ENCODE assay signal across 9 mouse cellular contexts in genomic region chr17:35027277-35028068, GRCm38 (mm10). TPM values are rescaled to one million over a fixed set of nuclear protein-coding genes. Genes with fewer than 3 reads are reported as not detected.
DNase-seq lines count a peak whose midpoint lies in the region; ATAC-seq and TF ChIP-seq lines count a peak whose summit lies in the region.
"Had no signal": no experiment of that assay in that cellular context is flagged by ENCODE, and none has a peak within 500 bp of the region (broad histone marks: within the 10 kb centered on the region; RNA-seq: fewer than 3 reads in every experiment).

Gene Sapcd1 (minus strand): TSS chr17:35028016.

- dilution Hi-C loops in CH12.LX (cut with MboI; ENCODE audit: extremely low pct_ligation_motif_present, extremely low pct_unique_long_range_greater_than_20kb, low sequenced_read_pairs) = no loop called here

- H3K4me1 ChIP-seq in heart, embryonic 11.5 days (ENCODE audit: control insufficient read depth, insufficient read depth, low read length) = peaks cover 26% of the 10 kb centered on the region
- H3K4me1 ChIP-seq in CH12.LX (ENCODE audit: control insufficient read depth in 1 of 2, insufficient read depth in 2 of 2) = peaks cover 19 to 73% of the 10 kb centered on the region in 2 experiments
- peaks cover 27% of the 10 kb centered on the region for H3K4me1 ChIP-seq in hindbrain, embryonic 13.5 days (replicated peaks)
- H3K4me1 ChIP-seq in liver, embryonic 14.5 days (replicated peaks; ENCODE audit: control insufficient read depth in 2 of 2, insufficient read depth in 2 of 2, low read length in 1 of 2) = peaks cover 11 to 31% of the 10 kb centered on the region in 2 experiments

- no peaks in the 10 kb centered on the region for H3K27me3 ChIP-seq in heart, embryonic 11.5 days (ENCODE audit: control insufficient read depth, insufficient read depth, low read length)
- no peaks in the 10 kb centered on the region for H3K27me3 ChIP-seq in CH12.LX (replicated peaks)
- H3K27me3 ChIP-seq in hindbrain, embryonic 13.5 days = 0 out of 2 replicates have a peak, but pooled peaks cover 3% of the 10 kb centered on the region
- no peaks in the 10 kb centered on the region for H3K27me3 ChIP-seq in liver, embryonic 14.5 days (ENCODE audit: control insufficient read depth, insufficient read depth, low read length)

- TF ChIP-seq EP300 in CH12.LX (IDR thresholded peaks at IDR 0.05; ENCODE audit: low read length) = no peak
- no peak for TF ChIP-seq EP300 in liver, embryonic 14.5 days (IDR thresholded peaks at IDR 0.05; ENCODE audit: low read depth)

- WGBS in heart, embryonic 11.5 days (ENCODE audit: insufficient replicate concordance) = 34% methylated on average over 13 of the region's 13 CpGs
- WGBS in hindbrain, embryonic 13.5 days = 28% methylated on average over 13 of the region's 13 CpGs
- 46% methylated on average over 13 of the region's 13 CpGs for WGBS in liver, embryonic 14.5 days (ENCODE audit: insufficient replicate concordance)

- H3K9ac ChIP-seq in heart, embryonic 11.5 days (ENCODE audit: low read depth, low read length) = peak within 1 kb of the TSS; percentile 22; the same call in 1 of the 2 replicates
- H3K9ac ChIP-seq in CH12.LX (ENCODE audit: insufficient read depth, low read depth) = peak within 1 kb of the TSS; percentile 75
- H3K9ac ChIP-seq in hindbrain, embryonic 13.5 days = peak within 1 kb of the TSS; percentile 43
- no peak within 1 kb of the TSS for H3K9ac ChIP-seq in liver, embryonic 14.5 days (replicated peaks)

- H3K79me2 ChIP-seq in CH12.LX (replicated peaks; ENCODE audit: control insufficient read depth, extremely low read depth, insufficient read depth, poor library complexity, severe bottlenecking) = no peaks in the 10 kb centered on the region; the same call in none of the 2 replicates

- no peaks in the 10 kb centered on the region for H3K36me3 ChIP-seq in heart, embryonic 11.5 days (ENCODE audit: control insufficient read depth, insufficient read depth, low read length)
- H3K36me3 ChIP-seq in CH12.LX (replicated peaks in 1 of 2; ENCODE audit: control insufficient read depth in 1 of 2, insufficient read depth in 1 of 2, low read length in 1 of 2) = peaks cover 4 to 61% of the 10 kb centered on the region in 2 experiments
- no peaks in the 10 kb centered on the region for H3K36me3 ChIP-seq in hindbrain, embryonic 13.5 days
- no peaks in the 10 kb centered on the region for H3K36me3 ChIP-seq in liver, embryonic 14.5 days (replicated peaks; ENCODE audit: control insufficient read depth, insufficient read depth, low read depth)

- TF ChIP-seq RAD21 in CH12.LX (IDR thresholded peaks at IDR 0.05; ENCODE audit: low read depth, low read length) = no peak; the same call in 1 of the 2 replicates

- ATAC-seq in heart, embryonic 11.5 days (replicated peaks; ENCODE audit: insufficient number of reproducible peaks, low FRiP score, low TSS enrichment) = no peak
- ATAC-seq in hindbrain, embryonic 13.5 days (ENCODE audit: low FRiP score) = peak; percentile 63
- 0 out of 2 replicates have a peak, but pooled peaks have one; percentile 36 for ATAC-seq in liver, embryonic 14.5 days (ENCODE audit: insufficient read depth)

- peak within 1 kb of the TSS; percentile 41; the same call in 1 of the 2 replicates for H3K27ac ChIP-seq in heart, embryonic 11.5 days (ENCODE audit: low read depth, low read length)
- peak within 1 kb of the TSS; percentile 91 for H3K27ac ChIP-seq in CH12.LX (ENCODE audit: insufficient read depth, low read depth)
- peak within 1 kb of the TSS; percentile 73 for H3K27ac ChIP-seq in hindbrain, embryonic 13.5 days
- no peak within 1 kb of the TSS for H3K27ac ChIP-seq in liver, embryonic 14.5 days
- H3K27ac ChIP-seq: kidney, postnatal 0 days had no signal

- no peak for DNase-seq in heart, adult 18-20 months
- DNase-seq in CH12.LX (ENCODE audit: extremely low read depth) = peak; percentile 96
- peak; percentile 58 to 83 for DNase-seq in cerebellum, postnatal 4 days (ENCODE audit: low spot score in 2 of 2)
- no peak for DNase-seq in liver, embryonic 14.5 days (ENCODE audit: low read depth in 3 of 3, low spot score in 3 of 3)
- peak; percentile 39 for DNase-seq in thymus, postnatal 14 days
- DNase-seq in adrenal gland, postnatal 14 days = no peak

- H3K9me3 ChIP-seq in heart, embryonic 11.5 days (replicated peaks; ENCODE audit: control insufficient read depth, low read length) = no peaks in the 10 kb centered on the region
- H3K9me3 ChIP-seq in CH12.LX (replicated peaks; ENCODE audit: low read length) = no peaks in the 10 kb centered on the region
- H3K9me3 ChIP-seq in hindbrain, embryonic 13.5 days = no peaks in the 10 kb centered on the region
- H3K9me3 ChIP-seq in liver, embryonic 14.5 days (ENCODE audit: control insufficient read depth, low read length) = no peaks in the 10 kb centered on the region

- TF ChIP-seq CTCF in CH12.LX (conservative IDR thresholded peaks at IDR 0.05 in 1 of 2, IDR thresholded peaks at IDR 0.05 in 1 of 2; ENCODE audit: low read depth in 2 of 2, low read length in 2 of 2) = no peak; a peak in 1 of 4 replicates
- no peak for TF ChIP-seq CTCF in liver, embryonic 14.5 days (IDR thresholded peaks at IDR 0.05; ENCODE audit: low read depth)

- in situ Hi-C loops in CH12.LX (cut with MboI; ENCODE audit: low pct_ligation_motif_present, low pct_unique_long_range_greater_than_20kb, low sequenced_read_pairs) = loop anchor here (10.0 kb wide), 1 partner anchor 87 kb away; the partner anchor contains the start of gene Ly6g5b

- H3K4me3 ChIP-seq in heart, embryonic 11.5 days (ENCODE audit: low read depth, low read length) = no peak within 1 kb of the TSS
- H3K4me3 ChIP-seq in CH12.LX (replicated peaks in 1 of 3; ENCODE audit: low read depth in 2 of 3, low read length in 2 of 3, poor library complexity in 1 of 3) = peak within 1 kb of the TSS; percentile 52 to 86 (median 58)
- H3K4me3 ChIP-seq in hindbrain, embryonic 13.5 days = no peak within 1 kb of the TSS
- H3K4me3 ChIP-seq in liver, embryonic 14.5 days (ENCODE audit: insufficient read depth in 1 of 2, low read depth in 2 of 2, low read length in 2 of 2) = no peak within 1 kb of the TSS

- peak; percentile 77 for TF ChIP-seq POLR2A in CH12.LX (IDR thresholded peaks at IDR 0.05; ENCODE audit: low read depth, low read length)

- peak within 1 kb of the TSS; percentile 42 for H3K4me2 ChIP-seq in heart, embryonic 11.5 days
- peak within 1 kb of the TSS; percentile 43 for H3K4me2 ChIP-seq in CH12.LX (ENCODE audit: insufficient read depth, low read depth, poor library complexity, severe bottlenecking)
- 0 out of 2 replicates have a peak within 1 kb of the TSS, but pooled peaks have one; percentile 6 for H3K4me2 ChIP-seq in hindbrain, embryonic 13.5 days
- no peak within 1 kb of the TSS for H3K4me2 ChIP-seq in liver, embryonic 14.5 days (ENCODE audit: low read depth)

TF ChIP-seq in CH12.LX, 34 proteins besides CTCF, POLR2A, EP300 and RAD21:
- TF ChIP-seq ETS1 (conservative IDR thresholded peaks at IDR 0.05; ENCODE audit: low read depth, low read length) (peak; percentile 14; the same call in 1 of the 2 replicates), ZC3H11A (IDR thresholded peaks at IDR 0.05; ENCODE audit: low read depth, low read length) (no peak), TBP (conservative IDR thresholded peaks at IDR 0.05; ENCODE audit: low read depth, low read length) (peak; percentile 81), TCF12 (IDR thresholded peaks at IDR 0.05; ENCODE audit: low read depth, low read length) (0 out of 2 replicates have a peak, but pooled peaks have one; percentile 1), IRF4 (IDR thresholded peaks at IDR 0.05; ENCODE audit: low read depth, low read length) (peak; percentile 12; the same call in 1 of the 2 replicates), BHLHE40 (IDR thresholded peaks at IDR 0.05; ENCODE audit: low read depth, low read length) (peak; percentile 20; the same call in 1 of the 2 replicates), GABPA (IDR thresholded peaks at IDR 0.05; ENCODE audit: insufficient replicate concordance, low read depth, low read length) (no peak), ZMIZ1 (IDR thresholded peaks at IDR 0.05; ENCODE audit: low read depth, low read length) (no peak; the same call in 1 of the 2 replicates), KAT2A (IDR thresholded peaks at IDR 0.05; ENCODE audit: insufficient replicate concordance, low read length) (no peak), CHD1 (IDR thresholded peaks at IDR 0.05; ENCODE audit: low read depth, low read length) (no peak), JUN (IDR thresholded peaks at IDR 0.05; ENCODE audit: insufficient read depth, low read depth, low read length) (no peak), MAX (IDR thresholded peaks at IDR 0.05; ENCODE audit: low read length) (peak; percentile 39; the same call in 1 of the 2 replicates), MYC (IDR thresholded peaks at IDR 0.05; ENCODE audit: low read depth, low read length) (0 out of 2 replicates have a peak, but pooled peaks have one; percentile 8), USF1 (IDR thresholded peaks at IDR 0.05; ENCODE audit: low read depth, low read length) (no peak)

RNA-seq across cellular contexts. Expression of gene Sapcd1, which starts in this region (rescaled TPM):
- 1.8 and 2.1 TPM in 2 replicates for polyA plus RNA-seq in heart, embryonic 11.5 days (2014; fragmentation: Nextera tagmentation; extraction: Ambion mirVana)
- total RNA-seq in heart, adult 18-20 months (2021) = not detected
- total RNA-seq in CH12.LX (2012; rRNA removed) (94.1 and 124 TPM in 2 replicates), CH12.LX (2014; rRNA removed) (130 and 142 TPM in 2 replicates)
- polyA plus RNA-seq in CH12.LX (2012; ENCODE audit: insufficient read length, low read depth) = 94.4 and 105 TPM in 2 replicates
- 2.5 and 2.9 TPM in 2 replicates for polyA plus RNA-seq in hindbrain, embryonic 13.5 days (2015; fragmentation: Nextera tagmentation; extraction: Ambion mirVana)
- 2.3 and 2.7 TPM in 2 replicates for polyA plus RNA-seq in liver, embryonic 14.5 days (2012; rRNA removed)
- 2.5 and 2.7 TPM in 2 replicates for polyA plus RNA-seq in liver, embryonic 14.5 days (2014; fragmentation: Nextera tagmentation; extraction: Ambion mirVana)
- total RNA-seq in adrenal gland, postnatal 14 days (2021) = 1.3 and 1.7 TPM in 2 replicates

Comparison
In these comparisons a context has a peak if more than half of its experiments do, and no peak if none do; other contexts are left out.
1. RNA of gene Sapcd1 (total RNA-seq): 94.1 to 142 TPM in CH12.LX; 1.3 to 1.7 TPM in adrenal gland, postnatal 14 days and not detected in heart, adult 18-20 months; every median in the first group is over 10 times any median in the second.
2. RNA of gene Sapcd1 (polyA plus RNA-seq): 94.4 to 105 TPM in CH12.LX; 2.3 to 2.7 TPM in liver, embryonic 14.5 days, 2.5 to 2.9 TPM in hindbrain, embryonic 13.5 days and 1.8 to 2.1 TPM in heart, embryonic 11.5 days; every median in the first group is over 10 times any median in the second.
3. H3K4me3 ChIP-seq: peak in CH12.LX (3 of 3); none in heart, embryonic 11.5 days (single experiment), hindbrain, embryonic 13.5 days (single experiment) and liver, embryonic 14.5 days (0 of 2).
4. DNase-seq: peak in CH12.LX (single experiment), cerebellum, postnatal 4 days (2 of 2) and thymus, postnatal 14 days (single experiment); none in heart, adult 18-20 months (0 of 2), liver, embryonic 14.5 days (0 of 3) and adrenal gland, postnatal 14 days (single experiment).